Mouse (Mus musculus): ENCODE data around the gene Ttc13. TPM values are rescaled to one million over a fixed set of nuclear protein-coding genes. Genes with fewer than 3 reads are reported as not detected.

Ttc13 gene
- total and polyA plus RNA-seq, 3 experiments = 9.2 to 35.5 (median 35.1) TPM

GRCm38 (mm10) chr8:124661781-124662180 is 60.0 kb downstream of the Ttc13 start:
- peaks cover 32% of the 10 kb centered on the region for H3K36me3 ChIP-seq (replicated peaks)
- no peak for DNase-seq (ENCODE audit: low spot score)
- peaks cover 39% of the 10 kb centered on the region for H3K4me1 ChIP-seq (ENCODE audit: insufficient read depth, low read depth, low read length)
- H3K4me3 ChIP-seq (ENCODE audit: low read depth, low read length) = peak overlapping the region; percentile 84; the same call in 1 of the 2 replicates
- no peaks in the 10 kb centered on the region for H3K9me3 ChIP-seq (replicated peaks)
- TF ChIP-seq TAL1 (conservative IDR thresholded peaks at IDR 0.05; ENCODE audit: low read depth, low read length) (no peak), POLR2AphosphoS5 (IDR thresholded peaks at IDR 0.05; ENCODE audit: insufficient replicate concordance, low read depth, low read length) (no peak), CTCF (IDR thresholded peaks at IDR 0.05; ENCODE audit: low read depth, low read length) (no peak), GATA1 (IDR thresholded peaks at IDR 0.05; ENCODE audit: borderline replicate concordance, low read length) (no peak), GATA2 (IDR thresholded peaks at IDR 0.05; ENCODE audit: borderline replicate concordance, low read depth, low read length) (no peak)
- no peak for ATAC-seq (ENCODE audit: extremely low read depth, insufficient number of reproducible peaks, low FRiP score, poor library complexity, severe bottlenecking)
- H3K27me3 ChIP-seq (ENCODE audit: insufficient read depth, low read length) = peaks cover 6% of the 10 kb centered on the region; the same call in 1 of the 2 replicates

GRCm38 (mm10) chr8:124658415-124658814 is 63.4 kb downstream of the Ttc13 start:
- Histone ChIP-seq H3K4me3 (ENCODE audit: low read depth, low read length) (no peak overlapping the region; the same call in 1 of the 2 replicates), H3K4me1 (ENCODE audit: insufficient read depth, low read depth, low read length) (peaks cover 35% of the 10 kb centered on the region), H3K27me3 (ENCODE audit: insufficient read depth, low read length) (no peaks in the 10 kb centered on the region; the same call in 1 of the 2 replicates), H3K36me3 (replicated peaks) (peaks cover 58% of the 10 kb centered on the region), H3K9me3 (replicated peaks) (no peaks in the 10 kb centered on the region)
- ATAC-seq (ENCODE audit: extremely low read depth, insufficient number of reproducible peaks, low FRiP score, poor library complexity, severe bottlenecking) (no peak), DNase-seq (ENCODE audit: low spot score) (peak; percentile 52)
- TF ChIP-seq POLR2AphosphoS5 (IDR thresholded peaks at IDR 0.05; ENCODE audit: insufficient replicate concordance, low read depth, low read length) (no peak), GATA2 (IDR thresholded peaks at IDR 0.05; ENCODE audit: borderline replicate concordance, low read depth, low read length) (no peak), TAL1 (conservative IDR thresholded peaks at IDR 0.05; ENCODE audit: low read depth, low read length) (no peak), CTCF (IDR thresholded peaks at IDR 0.05; ENCODE audit: low read depth, low read length) (no peak), GATA1 (IDR thresholded peaks at IDR 0.05; ENCODE audit: borderline replicate concordance, low read length) (no peak)

GRCm38 (mm10) chr8:124657961-124658360 is 63.8 kb downstream of the Ttc13 start:
- no peak for TF ChIP-seq POLR2AphosphoS5 (IDR thresholded peaks at IDR 0.05; ENCODE audit: insufficient replicate concordance, low read depth, low read length)
- no peak for TF ChIP-seq TAL1 (conservative IDR thresholded peaks at IDR 0.05; ENCODE audit: low read depth, low read length)
- TF ChIP-seq GATA1 (IDR thresholded peaks at IDR 0.05; ENCODE audit: borderline replicate concordance, low read length) = no peak
- TF ChIP-seq GATA2 (IDR thresholded peaks at IDR 0.05; ENCODE audit: borderline replicate concordance, low read depth, low read length) = no peak
- no peak for TF ChIP-seq CTCF (IDR thresholded peaks at IDR 0.05; ENCODE audit: low read depth, low read length)
- Histone ChIP-seq H3K4me1 (ENCODE audit: insufficient read depth, low read depth, low read length) (peaks cover 34% of the 10 kb centered on the region), H3K27me3 (ENCODE audit: insufficient read depth, low read length) (no peaks in the 10 kb centered on the region), H3K4me3 (ENCODE audit: low read depth, low read length) (no peak overlapping the region), H3K9me3 (replicated peaks) (no peaks in the 10 kb centered on the region), H3K36me3 (replicated peaks) (peaks cover 63% of the 10 kb centered on the region)
- ATAC-seq (ENCODE audit: extremely low read depth, insufficient number of reproducible peaks, low FRiP score, poor library complexity, severe bottlenecking) = no peak
- DNase-seq (ENCODE audit: low spot score) = no peak

- peaks cover 72% of the 10 kb centered on the region for H3K36me3 ChIP-seq (replicated peaks)
- ATAC-seq (ENCODE audit: extremely low read depth, insufficient number of reproducible peaks, low FRiP score, poor library complexity, severe bottlenecking) = no peak
- DNase-seq (ENCODE audit: low spot score) = no peak
- no peaks in the 10 kb centered on the region for H3K9me3 ChIP-seq (replicated peaks)
- peaks cover 5% of the 10 kb centered on the region; the same call in 1 of the 2 replicates for H3K4me1 ChIP-seq (ENCODE audit: insufficient read depth, low read depth, low read length)
- no peak overlapping the region for H3K4me3 ChIP-seq (ENCODE audit: low read depth, low read length)
- TF ChIP-seq TAL1 (conservative IDR thresholded peaks at IDR 0.05; ENCODE audit: low read depth, low read length) (no peak), GATA2 (IDR thresholded peaks at IDR 0.05; ENCODE audit: borderline replicate concordance, low read depth, low read length) (no peak), POLR2AphosphoS5 (IDR thresholded peaks at IDR 0.05; ENCODE audit: insufficient replicate concordance, low read depth, low read length) (no peak), GATA1 (IDR thresholded peaks at IDR 0.05; ENCODE audit: borderline replicate concordance, low read length) (no peak), CTCF (IDR thresholded peaks at IDR 0.05; ENCODE audit: low read depth, low read length) (no peak)
- H3K27me3 ChIP-seq (ENCODE audit: insufficient read depth, low read length) = no peaks in the 10 kb centered on the region
Measured at GRCm38 (mm10) chr8:124653568-124654475, 68.0 kb downstream of the Ttc13 start.

GRCm38 (mm10) chr8:124652546-124652945 is 69.2 kb downstream of the Ttc13 start:
- DNase-seq (ENCODE audit: low spot score) (no peak), ATAC-seq (ENCODE audit: extremely low read depth, insufficient number of reproducible peaks, low FRiP score, poor library complexity, severe bottlenecking) (no peak)
- H3K4me3 ChIP-seq (ENCODE audit: low read depth, low read length) = no peak overlapping the region
- H3K9me3 ChIP-seq (replicated peaks) = no peaks in the 10 kb centered on the region
- H3K27me3 ChIP-seq (ENCODE audit: insufficient read depth, low read length) = no peaks in the 10 kb centered on the region
- TF ChIP-seq GATA1 (IDR thresholded peaks at IDR 0.05; ENCODE audit: borderline replicate concordance, low read length) (no peak), POLR2AphosphoS5 (IDR thresholded peaks at IDR 0.05; ENCODE audit: insufficient replicate concordance, low read depth, low read length) (no peak), GATA2 (IDR thresholded peaks at IDR 0.05; ENCODE audit: borderline replicate concordance, low read depth, low read length) (no peak), CTCF (IDR thresholded peaks at IDR 0.05; ENCODE audit: low read depth, low read length) (no peak), TAL1 (conservative IDR thresholded peaks at IDR 0.05; ENCODE audit: low read depth, low read length) (no peak)
- no peaks in the 10 kb centered on the region for H3K4me1 ChIP-seq (ENCODE audit: insufficient read depth, low read depth, low read length)
- H3K36me3 ChIP-seq (replicated peaks) = peaks cover 70% of the 10 kb centered on the region

- no peak overlapping the region for H3K4me3 ChIP-seq (ENCODE audit: low read depth, low read length)
- no peak for ATAC-seq (ENCODE audit: extremely low read depth, insufficient number of reproducible peaks, low FRiP score, poor library complexity, severe bottlenecking)
- TF ChIP-seq GATA2 (IDR thresholded peaks at IDR 0.05; ENCODE audit: borderline replicate concordance, low read depth, low read length) (no peak), POLR2AphosphoS5 (IDR thresholded peaks at IDR 0.05; ENCODE audit: insufficient replicate concordance, low read depth, low read length) (no peak), TAL1 (conservative IDR thresholded peaks at IDR 0.05; ENCODE audit: low read depth, low read length) (no peak), CTCF (IDR thresholded peaks at IDR 0.05; ENCODE audit: low read depth, low read length) (no peak), GATA1 (IDR thresholded peaks at IDR 0.05; ENCODE audit: borderline replicate concordance, low read length) (no peak)
- no peaks in the 10 kb centered on the region for H3K27me3 ChIP-seq (ENCODE audit: insufficient read depth, low read length)
- H3K4me1 ChIP-seq (ENCODE audit: insufficient read depth, low read depth, low read length) = no peaks in the 10 kb centered on the region
- no peak for DNase-seq (ENCODE audit: low spot score)
- peaks cover 72% of the 10 kb centered on the region for H3K36me3 ChIP-seq (replicated peaks)
- no peaks in the 10 kb centered on the region for H3K9me3 ChIP-seq (replicated peaks)
Measured at GRCm38 (mm10) chr8:124651776-124652175, 70.0 kb downstream of the Ttc13 start.
